In the genomic region with DNA sequence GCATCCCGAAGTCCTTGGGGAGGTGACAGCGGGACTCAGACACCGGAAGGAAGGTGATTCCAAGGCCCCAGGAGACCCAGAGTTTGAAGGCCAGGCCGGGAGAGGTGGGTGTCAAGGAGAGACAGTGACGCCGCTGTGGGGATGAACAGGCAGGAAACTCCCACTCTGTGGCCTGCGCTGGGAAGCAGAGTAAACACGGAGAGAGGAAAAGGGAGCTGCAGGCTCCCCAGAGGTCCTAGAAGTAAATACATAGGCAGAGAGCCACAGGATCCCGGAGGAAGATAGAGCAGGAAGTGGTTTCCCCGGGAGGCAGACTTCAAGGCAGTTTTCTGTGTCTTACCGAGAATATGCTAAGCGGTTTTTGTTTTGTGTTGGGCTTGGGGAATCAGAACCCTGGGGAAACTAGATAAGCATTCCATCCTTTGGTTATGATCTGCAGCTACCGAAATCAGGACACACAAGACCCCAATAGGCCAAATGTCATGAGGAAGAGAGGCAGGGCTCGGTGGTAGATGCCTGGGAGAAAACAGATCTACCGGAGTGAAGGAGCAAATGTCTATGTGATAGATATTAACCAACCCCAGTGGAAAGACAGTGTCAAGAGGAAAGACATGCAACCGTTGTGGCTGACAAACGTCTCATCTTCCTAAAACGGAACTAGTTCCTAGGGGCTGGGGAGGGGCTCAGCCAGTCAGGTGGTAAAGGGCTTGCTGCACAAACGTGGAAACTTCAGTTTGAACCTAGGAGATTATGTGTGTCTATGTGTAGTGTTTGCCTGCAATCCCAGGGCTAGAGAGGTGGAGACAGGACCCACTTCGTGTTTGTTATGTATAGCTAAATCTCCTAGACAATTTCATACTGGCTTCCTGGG, we compare ENCODE assay signal across 8 mouse cellular contexts. TPM values are rescaled to one million over a fixed set of nuclear protein-coding genes. Genes with fewer than 3 reads are reported as not detected.
A peak's percentile ranks its signal among the peaks of the same experiment; 100 is the strongest.
DNase-seq lines count a peak whose midpoint lies in the region; ATAC-seq and TF ChIP-seq lines count a peak whose summit lies in the region.

No protein-coding gene starts in this region.

- H3K4me1 ChIP-seq in cortical plate, adult 2 months (ENCODE audit: control insufficient read depth, insufficient read depth, low read length), result no peaks in the 10 kb centered on the region
- H3K4me1 ChIP-seq in hindbrain, embryonic 12.5 days, result peaks cover 10% of the 10 kb centered on the region
- peaks cover 15% of the 10 kb centered on the region for H3K4me1 ChIP-seq in liver, embryonic 11.5 days (replicated peaks; ENCODE audit: control insufficient read depth, insufficient read depth, low read length)
- H3K4me1 ChIP-seq in neural tube, embryonic 11.5 days (ENCODE audit: control insufficient read depth, insufficient read depth, low read length), result peaks cover 9% of the 10 kb centered on the region; the same call in 1 of the 2 replicates

- 0 out of 2 replicates have a peak, but pooled peaks cover under 1% of the 10 kb centered on the region for H3K27me3 ChIP-seq in hindbrain, embryonic 12.5 days
- H3K27me3 ChIP-seq in liver, embryonic 11.5 days (replicated peaks; ENCODE audit: control insufficient read depth, insufficient read depth, low read length), result no peaks in the 10 kb centered on the region
- H3K27me3 ChIP-seq in neural tube, embryonic 11.5 days (ENCODE audit: control insufficient read depth, insufficient read depth, low read length), result no peaks in the 10 kb centered on the region

- DNase-seq in adrenal gland, adult 2 months, result peak; percentile 65
- no peak for DNase-seq in adrenal gland, adult 8-10 months
- DNase-seq in liver, embryonic 11.5 days (ENCODE audit: low spot score), result peak; percentile 56
- DNase-seq in neural tube, embryonic 11.5 days (ENCODE audit: low spot score), result no peak
- DNase-seq in layer of hippocampus, adult 8-10 months (ENCODE audit: low spot score in 2 of 2), result no peak
- no peak for DNase-seq in right cerebral cortex, postnatal 36 days (ENCODE audit: low spot score in 2 of 2)

- no peaks in the 10 kb centered on the region for H3K36me3 ChIP-seq in hindbrain, embryonic 12.5 days
- H3K36me3 ChIP-seq in liver, embryonic 11.5 days (ENCODE audit: control insufficient read depth, insufficient read depth, low read length), result no peaks in the 10 kb centered on the region
- H3K36me3 ChIP-seq in neural tube, embryonic 11.5 days (ENCODE audit: control insufficient read depth, insufficient read depth, low read length), result no peaks in the 10 kb centered on the region

- no peak for TF ChIP-seq CTCF in cortical plate, adult 2 months (IDR thresholded peaks at IDR 0.05; ENCODE audit: extremely low read depth, insufficient read depth, low read length)

- 28% methylated on average over 20 of the region's 20 CpGs for WGBS in hindbrain, embryonic 12.5 days
- WGBS in liver, embryonic 11.5 days, result 10% methylated on average over 20 of the region's 20 CpGs
- WGBS in neural tube, embryonic 11.5 days, result 31% methylated on average over 20 of the region's 20 CpGs

- ATAC-seq in hindbrain, embryonic 12.5 days (ENCODE audit: low FRiP score), result no peak
- ATAC-seq in liver, embryonic 11.5 days (replicated peaks; ENCODE audit: low FRiP score), result peak; percentile 56
- ATAC-seq in neural tube, embryonic 11.5 days (ENCODE audit: insufficient read depth, low FRiP score, low TSS enrichment), result no peak

- no peaks in the 10 kb centered on the region for H3K9me3 ChIP-seq in hindbrain, embryonic 12.5 days (replicated peaks)
- no peaks in the 10 kb centered on the region for H3K9me3 ChIP-seq in liver, embryonic 11.5 days (ENCODE audit: control insufficient read depth, low read length)
- no peaks in the 10 kb centered on the region for H3K9me3 ChIP-seq in neural tube, embryonic 11.5 days (ENCODE audit: control insufficient read depth, low read length)

- H3K9ac ChIP-seq in hindbrain, embryonic 12.5 days, result 0 out of 2 replicates have a peak overlapping the region, but pooled peaks have one; percentile 29
- peak overlapping the region; percentile 65 for H3K9ac ChIP-seq in liver, embryonic 11.5 days (ENCODE audit: low read depth, low read length)
- H3K9ac ChIP-seq in neural tube, embryonic 11.5 days (ENCODE audit: low read length), result peak overlapping the region; percentile 28; the same call in 1 of the 2 replicates

- no peak for TF ChIP-seq POLR2A in cortical plate, adult 2 months (IDR thresholded peaks at IDR 0.05; ENCODE audit: extremely low read depth, insufficient read depth, low read length)

- H3K27ac ChIP-seq in cortical plate, adult 2 months (ENCODE audit: insufficient read depth, low read length), result 0 out of 2 replicates have a peak overlapping the region, but pooled peaks have one; percentile 42
- peak overlapping the region; percentile 55; the same call in 1 of the 2 replicates for H3K27ac ChIP-seq in hindbrain, embryonic 12.5 days
- H3K27ac ChIP-seq in liver, embryonic 11.5 days (ENCODE audit: low read depth, low read length), result peak overlapping the region; percentile 84
- 0 out of 2 replicates have a peak overlapping the region, but pooled peaks have one; percentile 17 for H3K27ac ChIP-seq in neural tube, embryonic 11.5 days (ENCODE audit: low read depth, low read length)

- no peak overlapping the region for H3K4me3 ChIP-seq in cortical plate, adult 2 months (ENCODE audit: insufficient read depth, low read length)
- no peak overlapping the region for H3K4me3 ChIP-seq in hindbrain, embryonic 12.5 days
- H3K4me3 ChIP-seq in liver, embryonic 11.5 days (ENCODE audit: low read depth, low read length), result peak overlapping the region; percentile 46
- 0 out of 2 replicates have a peak overlapping the region, but pooled peaks have one; percentile 6 for H3K4me3 ChIP-seq in neural tube, embryonic 11.5 days (ENCODE audit: low read depth, low read length)

- H3K4me2 ChIP-seq in hindbrain, embryonic 12.5 days (replicated peaks), result peak overlapping the region; percentile 37
- peak overlapping the region; percentile 82 for H3K4me2 ChIP-seq in liver, embryonic 11.5 days
- peak overlapping the region; percentile 33 for H3K4me2 ChIP-seq in neural tube, embryonic 11.5 days (ENCODE audit: low read depth)

RNA-seq across cellular contexts. Expression of gene Mymx, which starts 17.7 kb away (rescaled TPM):
- total RNA-seq in adrenal gland, adult 2 months (2021), result not detected
- polyA plus RNA-seq in adrenal gland, adult 2 months (2012; rRNA removed), result 0.18 and 0.55 TPM in 2 replicates
- total RNA-seq in adrenal gland, adult 8-10 months (2022), result under 1 TPM in 2 of 4 experiments, not detected in 2; 0.32 to 0.38 TPM
- not detected in 2 replicates for polyA plus RNA-seq in cortical plate, adult 2 months (2012; rRNA removed)
- 1.6 and 5.0 TPM in 2 replicates for polyA plus RNA-seq in hindbrain, embryonic 12.5 days (2016; fragmentation: Nextera tagmentation; extraction: Ambion mirVana)
- 0.62 and 1.0 TPM in 2 replicates for polyA plus RNA-seq in liver, embryonic 11.5 days (2014; fragmentation: Nextera tagmentation; extraction: Ambion mirVana)
- 4.8 and 5.3 TPM in 2 replicates for polyA plus RNA-seq in neural tube, embryonic 11.5 days (2014; fragmentation: Nextera tagmentation; extraction: Ambion mirVana)
- total RNA-seq in layer of hippocampus, adult 8-10 months (2022), result not detected

RNA-seq across cellular contexts. Expression of gene Slc29a1, which starts 20.2 kb away (rescaled TPM):
- total RNA-seq in adrenal gland, adult 2 months (2021), result 100 to 1,000 TPM; 104 to 197 TPM
- 288 and 410 TPM in 2 replicates for polyA plus RNA-seq in adrenal gland, adult 2 months (2012; rRNA removed)
- 100 to 1,000 TPM; 145 to 174 (median 158) TPM for total RNA-seq in adrenal gland, adult 8-10 months (2022)
- 35.9 and 37.6 TPM in 2 replicates for polyA plus RNA-seq in cortical plate, adult 2 months (2012; rRNA removed)
- polyA plus RNA-seq in hindbrain, embryonic 12.5 days (2016; fragmentation: Nextera tagmentation; extraction: Ambion mirVana), result 44.4 and 47.2 TPM in 2 replicates
- 277 and 325 TPM in 2 replicates for polyA plus RNA-seq in liver, embryonic 11.5 days (2014; fragmentation: Nextera tagmentation; extraction: Ambion mirVana)
- 44.1 and 48.7 TPM in 2 replicates for polyA plus RNA-seq in neural tube, embryonic 11.5 days (2014; fragmentation: Nextera tagmentation; extraction: Ambion mirVana)
- 10 to 100 TPM; 19.4 to 26.3 (median 21.0) TPM for total RNA-seq in layer of hippocampus, adult 8-10 months (2022)

RNA-seq across cellular contexts. Expression of gene Capn11, which starts 39.5 kb away (rescaled TPM):
- under 1 TPM; 0.59 to 0.95 TPM for total RNA-seq in adrenal gland, adult 2 months (2021)
- 0.03 TPM in 1 of 2 replicates, not detected in the other for polyA plus RNA-seq in adrenal gland, adult 2 months (2012; rRNA removed)
- under 1 TPM in 1 of 4 experiments, not detected in 3; 0.89 TPM for total RNA-seq in adrenal gland, adult 8-10 months (2022)
- 0.21 and 2.1 TPM in 2 replicates for polyA plus RNA-seq in cortical plate, adult 2 months (2012; rRNA removed)
- 1.4 and 2.4 TPM in 2 replicates for polyA plus RNA-seq in hindbrain, embryonic 12.5 days (2016; fragmentation: Nextera tagmentation; extraction: Ambion mirVana)
- polyA plus RNA-seq in liver, embryonic 11.5 days (2014; fragmentation: Nextera tagmentation; extraction: Ambion mirVana), result 0.22 and 0.43 TPM in 2 replicates
- polyA plus RNA-seq in neural tube, embryonic 11.5 days (2014; fragmentation: Nextera tagmentation; extraction: Ambion mirVana), result 0.15 and 0.57 TPM in 2 replicates
- 1 to 10 TPM in 1 of 4 experiments, under 1 TPM in 3; 0.22 to 1.1 (median 0.41) TPM for total RNA-seq in layer of hippocampus, adult 8-10 months (2022)

RNA-seq across cellular contexts. Expression of gene Hsp90ab1, which starts 46.5 kb away (rescaled TPM):
- 1,000 to 10,000 TPM; 1,973 to 2,851 TPM for total RNA-seq in adrenal gland, adult 2 months (2021)
- polyA plus RNA-seq in adrenal gland, adult 2 months (2012; rRNA removed), result 197 and 291 TPM in 2 replicates
- total RNA-seq in adrenal gland, adult 8-10 months (2022), result 1,000 to 10,000 TPM; 1,432 to 3,205 (median 1,905) TPM
- 980 and 997 TPM in 2 replicates for polyA plus RNA-seq in cortical plate, adult 2 months (2012; rRNA removed)
- polyA plus RNA-seq in hindbrain, embryonic 12.5 days (2016; fragmentation: Nextera tagmentation; extraction: Ambion mirVana), result 1,350 and 1,487 TPM in 2 replicates
- 1,837 and 1,887 TPM in 2 replicates for polyA plus RNA-seq in liver, embryonic 11.5 days (2014; fragmentation: Nextera tagmentation; extraction: Ambion mirVana)
- polyA plus RNA-seq in neural tube, embryonic 11.5 days (2014; fragmentation: Nextera tagmentation; extraction: Ambion mirVana), result 1,725 and 1,823 TPM in 2 replicates
- 1,000 to 10,000 TPM; 1,566 to 2,023 (median 1,742) TPM for total RNA-seq in layer of hippocampus, adult 8-10 months (2022)

RNA-seq across cellular contexts. Expression of gene Slc35b2, which starts 55.9 kb away (rescaled TPM):
- total RNA-seq in adrenal gland, adult 2 months (2021), result 10 to 100 TPM; 43.6 to 59.7 TPM
- 167 and 198 TPM in 2 replicates for polyA plus RNA-seq in adrenal gland, adult 2 months (2012; rRNA removed)
- total RNA-seq in adrenal gland, adult 8-10 months (2022), result 10 to 100 TPM; 51.7 to 68.9 (median 61.0) TPM
- polyA plus RNA-seq in cortical plate, adult 2 months (2012; rRNA removed), result 52.4 and 52.6 TPM in 2 replicates
- polyA plus RNA-seq in hindbrain, embryonic 12.5 days (2016; fragmentation: Nextera tagmentation; extraction: Ambion mirVana), result 90.6 and 92.4 TPM in 2 replicates
- polyA plus RNA-seq in liver, embryonic 11.5 days (2014; fragmentation: Nextera tagmentation; extraction: Ambion mirVana), result 110 and 116 TPM in 2 replicates
- polyA plus RNA-seq in neural tube, embryonic 11.5 days (2014; fragmentation: Nextera tagmentation; extraction: Ambion mirVana), result 101 and 106 TPM in 2 replicates
- total RNA-seq in layer of hippocampus, adult 8-10 months (2022), result 10 to 100 TPM; 26.6 to 35.6 (median 30.3) TPM

Comparison
In these comparisons a context has a peak if more than half of its experiments do, and no peak if none do; other contexts are left out.
1. DNase-seq: peak in adrenal gland, adult 2 months (single experiment) and liver, embryonic 11.5 days (single experiment); none in adrenal gland, adult 8-10 months (single experiment), neural tube, embryonic 11.5 days (single experiment), layer of hippocampus, adult 8-10 months (0 of 2) and right cerebral cortex, postnatal 36 days (0 of 2).
2. H3K27ac ChIP-seq: peak in every context shown above with its lines; median percentile 84 in liver, embryonic 11.5 days; 55 in hindbrain, embryonic 12.5 days; 42 in cortical plate, adult 2 months; 17 in neural tube, embryonic 11.5 days.
3. H3K4me3 ChIP-seq: peak in liver, embryonic 11.5 days (single experiment) and neural tube, embryonic 11.5 days (single experiment); none in cortical plate, adult 2 months (single experiment) and hindbrain, embryonic 12.5 days (single experiment).
4. Peak in every context shown above with its lines, with median percentiles within 50 percentile points of each other: H3K4me2 ChIP-seq and H3K9ac ChIP-seq.